ENCODE assay signal across 30 mouse cellular contexts in genomic region chr5:99785850-99786249, GRCm38 (mm10). TPM values are rescaled to one million over a fixed set of nuclear protein-coding genes. Genes with fewer than 3 reads are reported as not detected.
A peak's percentile ranks its signal among the peaks of the same experiment; 100 is the strongest.
DNase-seq lines count a peak whose midpoint lies in the region; ATAC-seq lines count a peak whose summit lies in the region.
"Had no signal": no experiment of that assay in that cellular context is flagged by ENCODE, and none has a peak within 500 bp of the region (broad histone marks: within the 10 kb centered on the region; RNA-seq: fewer than 3 reads in every experiment).

No protein-coding gene starts in this region.

- H3K9me3 ChIP-seq in embryonic facial prominence, embryonic 14.5 days (ENCODE audit: control insufficient read depth, low read length), result no peaks in the 10 kb centered on the region
- no peaks in the 10 kb centered on the region for H3K9me3 ChIP-seq in embryonic facial prominence, embryonic 10.5 days
- H3K9me3 ChIP-seq in megakaryocyte, embryonic 14.5 days, result peaks cover 13% of the 10 kb centered on the region
- H3K9me3 ChIP-seq in hindbrain, embryonic 15.5 days, result no peaks in the 10 kb centered on the region
- H3K9me3 ChIP-seq in neural tube, embryonic 15.5 days (replicated peaks), result no peaks in the 10 kb centered on the region
- H3K9me3 ChIP-seq: forebrain, embryonic 15.5 days; liver, embryonic 12.5 days had no signal

- ATAC-seq in embryonic facial prominence, embryonic 14.5 days (ENCODE audit: low read depth), result peak; percentile 12; the same call in 1 of the 2 replicates
- no peak for ATAC-seq in megakaryocyte, adult 5-6 weeks (ENCODE audit: poor library complexity, severe bottlenecking)
- no peak for ATAC-seq in hindbrain, embryonic 15.5 days (ENCODE audit: low FRiP score, low read depth)
- ATAC-seq in neural tube, embryonic 15.5 days (ENCODE audit: low FRiP score), result peak; percentile 35; the same call in 1 of the 2 replicates
- ATAC-seq: forebrain, embryonic 15.5 days; inflammation-experienced regulatory T-cells, adult 6 months; liver, embryonic 12.5 days; liver, postnatal 0 days; Patski had no signal

- H3K36me3 ChIP-seq in embryonic facial prominence, embryonic 14.5 days (ENCODE audit: control insufficient read depth, insufficient read depth, low read length), result no peaks in the 10 kb centered on the region
- no peaks in the 10 kb centered on the region for H3K36me3 ChIP-seq in embryonic facial prominence, embryonic 10.5 days (replicated peaks)
- H3K36me3 ChIP-seq in megakaryocyte, embryonic 14.5 days (replicated peaks; ENCODE audit: low read length), result no peaks in the 10 kb centered on the region
- no peaks in the 10 kb centered on the region for H3K36me3 ChIP-seq in hindbrain, embryonic 15.5 days
- H3K36me3 ChIP-seq in neural tube, embryonic 15.5 days, result no peaks in the 10 kb centered on the region
- H3K36me3 ChIP-seq: forebrain, embryonic 15.5 days; G1E; liver, embryonic 12.5 days had no signal

- no peak overlapping the region for H3K9ac ChIP-seq in embryonic facial prominence, embryonic 14.5 days (ENCODE audit: low read depth, low read length)
- H3K9ac ChIP-seq in hindbrain, embryonic 15.5 days, result no peak overlapping the region
- no peak overlapping the region for H3K9ac ChIP-seq in neural tube, embryonic 15.5 days (replicated peaks)
- H3K9ac ChIP-seq: forebrain, embryonic 15.5 days; liver, embryonic 12.5 days; liver, postnatal 0 days had no signal

- H3K4me3 ChIP-seq in embryonic facial prominence, embryonic 14.5 days (ENCODE audit: low read depth, low read length), result no peak overlapping the region
- H3K4me3 ChIP-seq in embryonic facial prominence, embryonic 10.5 days, result no peak overlapping the region
- H3K4me3 ChIP-seq in megakaryocyte, embryonic 14.5 days (replicated peaks), result peak overlapping the region; percentile 38
- no peak overlapping the region for H3K4me3 ChIP-seq in hindbrain, embryonic 15.5 days
- no peak overlapping the region for H3K4me3 ChIP-seq in neural tube, embryonic 15.5 days (replicated peaks)
- H3K4me3 ChIP-seq: forebrain, embryonic 15.5 days; gastrocnemius, adult 2 months; layer of hippocampus, adult 2 months; left cerebral cortex, adult 2 months; liver, embryonic 12.5 days had no signal

- no peak overlapping the region for H3K4me2 ChIP-seq in embryonic facial prominence, embryonic 14.5 days (ENCODE audit: low read depth, low read length)
- H3K4me2 ChIP-seq in hindbrain, embryonic 15.5 days, result no peak overlapping the region
- H3K4me2 ChIP-seq in neural tube, embryonic 15.5 days, result no peak overlapping the region
- H3K4me2 ChIP-seq: forebrain, embryonic 15.5 days; heart, embryonic 11.5 days; liver, embryonic 12.5 days had no signal

- DNase-seq in embryonic facial prominence, embryonic 14.5 days (ENCODE audit: low spot score), result peak; percentile 19
- no peak for DNase-seq in embryonic facial prominence, embryonic 10.5 days (ENCODE audit: low spot score)
- no peak for DNase-seq in testis, postnatal 10 days (ENCODE audit: low spot score)
- no peak for DNase-seq in urinary bladder, postnatal 25 days (ENCODE audit: low spot score)
- DNase-seq: adrenal gland, postnatal 14 days; cerebellum, adult 18-20 months; gastrocnemius, adult 2 months; gastrocnemius, postnatal 36 days; heart, adult 18-20 months; heart, postnatal 36 days; kidney, adult 11 months; kidney, postnatal 36 days; liver, postnatal 0 days; lung, postnatal 36 days; midbrain, embryonic 14.5 days; right cerebral cortex, postnatal 4 days; thymus, postnatal 4 days had no signal

- 70% methylated on average over 9 of the region's 9 CpGs for WGBS in embryonic facial prominence, embryonic 14.5 days
- WGBS in embryonic facial prominence, embryonic 10.5 days, result 81% methylated on average over 9 of the region's 9 CpGs
- 51% methylated on average over 9 of the region's 9 CpGs for WGBS in hindbrain, embryonic 15.5 days
- 54% methylated on average over 9 of the region's 9 CpGs for WGBS in neural tube, embryonic 15.5 days

- no peaks in the 10 kb centered on the region for H3K27me3 ChIP-seq in embryonic facial prominence, embryonic 14.5 days (replicated peaks; ENCODE audit: control insufficient read depth, insufficient read depth, low read length)
- H3K27me3 ChIP-seq in embryonic facial prominence, embryonic 10.5 days (replicated peaks; ENCODE audit: low read depth, poor library complexity, severe bottlenecking), result no peaks in the 10 kb centered on the region
- H3K27me3 ChIP-seq in megakaryocyte, embryonic 14.5 days (replicated peaks), result peaks cover 3% of the 10 kb centered on the region
- H3K27me3 ChIP-seq in hindbrain, embryonic 15.5 days, result no peaks in the 10 kb centered on the region
- no peaks in the 10 kb centered on the region for H3K27me3 ChIP-seq in neural tube, embryonic 15.5 days (replicated peaks)
- H3K27me3 ChIP-seq: forebrain, embryonic 15.5 days; liver, embryonic 12.5 days had no signal

- H3K4me1 ChIP-seq in embryonic facial prominence, embryonic 14.5 days (ENCODE audit: control insufficient read depth, insufficient read depth, low read length), result no peaks in the 10 kb centered on the region
- H3K4me1 ChIP-seq in embryonic facial prominence, embryonic 10.5 days, result peaks cover 10% of the 10 kb centered on the region; the same call in 1 of the 2 replicates
- H3K4me1 ChIP-seq in megakaryocyte, embryonic 14.5 days, result no peaks in the 10 kb centered on the region
- peaks cover 10% of the 10 kb centered on the region for H3K4me1 ChIP-seq in hindbrain, embryonic 15.5 days (replicated peaks)
- peaks cover 13% of the 10 kb centered on the region for H3K4me1 ChIP-seq in neural tube, embryonic 15.5 days
- H3K4me1 ChIP-seq: liver, embryonic 12.5 days had no signal

- H3K27ac ChIP-seq in embryonic facial prominence, embryonic 14.5 days (replicated peaks; ENCODE audit: low read depth, low read length), result no peak overlapping the region
- no peak overlapping the region for H3K27ac ChIP-seq in embryonic facial prominence, embryonic 10.5 days (replicated peaks)
- 0 out of 2 replicates have a peak overlapping the region, but pooled peaks have one; percentile 15 for H3K27ac ChIP-seq in hindbrain, embryonic 15.5 days (replicated peaks)
- no peak overlapping the region for H3K27ac ChIP-seq in neural tube, embryonic 15.5 days (replicated peaks)
- H3K27ac ChIP-seq: gastrocnemius, adult 2 months; layer of hippocampus, adult 2 months; left cerebral cortex, adult 2 months; liver, embryonic 12.5 days; stomach, postnatal 0 days had no signal

RNA-seq across cellular contexts. Expression of gene Rasgef1b, which starts 57.0 kb away (rescaled TPM):
- polyA plus RNA-seq in embryonic facial prominence, embryonic 14.5 days (2014; fragmentation: Nextera tagmentation; extraction: Ambion mirVana), result 6.5 and 7.1 TPM in 2 replicates
- polyA plus RNA-seq in embryonic facial prominence, embryonic 10.5 days (2016; fragmentation: Nextera tagmentation; extraction: Ambion mirVana), result 11.8 and 13.5 TPM in 2 replicates
- polyA plus RNA-seq in megakaryocyte, embryonic 14.5 days (2012; ENCODE audit: insufficient read depth, low replicate concordance), result 2.9 TPM in 1 of 2 replicates, not detected in the other
- 0.68 and 0.85 TPM in 2 replicates for total RNA-seq in megakaryocyte, adult 5-6 weeks (2015)
- total RNA-seq in megakaryocyte, adult 5-6 weeks (2017), result 0.81 and 1.2 TPM in 2 replicates
- 54.2 and 56.7 TPM in 2 replicates for polyA plus RNA-seq in hindbrain, embryonic 15.5 days (2015; fragmentation: Nextera tagmentation; extraction: Ambion mirVana)
- polyA plus RNA-seq in neural tube, embryonic 15.5 days (2015; fragmentation: Nextera tagmentation; extraction: Ambion mirVana), result 48.6 and 53.9 TPM in 2 replicates
- polyA plus RNA-seq: G1E had no signal

Comparison
In these comparisons a context has a peak if more than half of its experiments do, and no peak if none do; other contexts are left out.
1. ATAC-seq: peak in embryonic facial prominence, embryonic 14.5 days (single experiment) and neural tube, embryonic 15.5 days (single experiment); none in megakaryocyte, adult 5-6 weeks (single experiment) and hindbrain, embryonic 15.5 days (single experiment).